Mouse (Mus musculus): ENCODE measurements around the gene Mcm2. TPM values are rescaled to one million over a fixed set of nuclear protein-coding genes. Genes with fewer than 3 reads are reported as not detected.
A peak's percentile ranks its signal among the peaks of the same experiment; 100 is the strongest.

The Mcm2 gene
- polyA plus RNA-seq, 1 experiment from 2014 or later, result 53.6 TPM

DNA sequence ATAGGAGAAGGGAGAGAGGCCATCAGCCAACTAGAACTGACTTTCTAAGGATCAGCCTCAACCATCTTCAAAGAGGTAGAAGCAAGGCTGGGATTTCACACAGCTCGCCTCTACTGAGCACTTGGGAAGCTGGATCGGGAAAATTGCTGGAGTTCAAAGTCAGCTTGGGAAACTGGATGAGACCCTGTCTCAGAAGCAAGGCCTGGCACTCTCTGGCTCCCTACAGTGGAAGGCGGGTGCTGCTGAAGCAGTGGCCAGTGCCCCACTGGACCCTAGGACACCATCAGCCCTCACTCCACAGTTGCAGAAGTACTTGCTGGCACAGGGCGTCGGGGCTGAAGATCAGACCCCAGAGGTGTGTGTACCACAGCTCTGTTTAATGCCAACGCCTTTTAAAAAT, 40.8 kb downstream of the Mcm2 start:
- 0 out of 2 replicates have a peak, but pooled peaks cover 2% of the 10 kb centered on the region for H3K27me3 ChIP-seq (ENCODE audit: insufficient read depth, low read length)
- H3K4me3 ChIP-seq (ENCODE audit: low read depth, low read length), result no peak overlapping the region
- TF ChIP-seq EP300 (IDR thresholded peaks at IDR 0.05; ENCODE audit: low read depth) (no peak), CTCF (IDR thresholded peaks at IDR 0.05; ENCODE audit: low read depth) (no peak)
- ATAC-seq, result no peak
- H3K27ac ChIP-seq (ENCODE audit: low read depth), result no peak overlapping the region
- no peak for DNase-seq
- no peaks in the 10 kb centered on the region for H3K9me3 ChIP-seq (ENCODE audit: low read length)
- H3K4me2 ChIP-seq (ENCODE audit: low read depth, low read length), result no peak overlapping the region
- no peaks in the 10 kb centered on the region for H3K36me3 ChIP-seq (replicated peaks; ENCODE audit: insufficient read depth, low read length)
- H3K4me1 ChIP-seq (ENCODE audit: insufficient read depth), result peaks cover 5% of the 10 kb centered on the region; the same call in 1 of the 2 replicates
- no peak overlapping the region for H3K9ac ChIP-seq (replicated peaks)
- WGBS (ENCODE audit: insufficient replicate concordance), result 74% methylated on average over 6 of the region's 6 CpGs

GRCm38 (mm10) chr6:88857249-88857648, 41.3 kb downstream of the Mcm2 start:
- peaks cover 5% of the 10 kb centered on the region; the same call in 1 of the 2 replicates for H3K4me1 ChIP-seq (ENCODE audit: insufficient read depth)
- TF ChIP-seq CTCF (IDR thresholded peaks at IDR 0.05; ENCODE audit: low read depth) (peak; percentile 41), EP300 (IDR thresholded peaks at IDR 0.05; ENCODE audit: low read depth) (no peak)
- no peaks in the 10 kb centered on the region for H3K9me3 ChIP-seq (ENCODE audit: low read length)
- ATAC-seq (peak; percentile 29; the same call in 1 of the 2 replicates), DNase-seq (no peak)
- H3K4me3 ChIP-seq (ENCODE audit: low read depth, low read length), result no peak overlapping the region
- H3K9ac ChIP-seq (replicated peaks), result peak overlapping the region; percentile 16; the same call in 1 of the 2 replicates
- no peaks in the 10 kb centered on the region for H3K36me3 ChIP-seq (replicated peaks; ENCODE audit: insufficient read depth, low read length)
- WGBS (ENCODE audit: insufficient replicate concordance), result 24% methylated on average over 9 of the region's 9 CpGs
- no peak overlapping the region for H3K27ac ChIP-seq (ENCODE audit: low read depth)
- 0 out of 2 replicates have a peak, but pooled peaks cover 2% of the 10 kb centered on the region for H3K27me3 ChIP-seq (ENCODE audit: insufficient read depth, low read length)
- H3K4me2 ChIP-seq (ENCODE audit: low read depth, low read length), result no peak overlapping the region

- DNase-seq (peak; percentile 73), ATAC-seq (peak; percentile 63)
- Histone ChIP-seq H3K4me2 (ENCODE audit: low read depth, low read length) (no peak overlapping the region), H3K27me3 (ENCODE audit: insufficient read depth, low read length) (0 out of 2 replicates have a peak, but pooled peaks cover 2% of the 10 kb centered on the region), H3K9ac (replicated peaks) (no peak overlapping the region), H3K4me3 (ENCODE audit: low read depth, low read length) (no peak overlapping the region), H3K27ac (ENCODE audit: low read depth) (no peak overlapping the region), H3K9me3 (ENCODE audit: low read length) (no peaks in the 10 kb centered on the region), H3K36me3 (replicated peaks; ENCODE audit: insufficient read depth, low read length) (no peaks in the 10 kb centered on the region), H3K4me1 (ENCODE audit: insufficient read depth) (peaks cover 5% of the 10 kb centered on the region; the same call in 1 of the 2 replicates)
- WGBS (ENCODE audit: insufficient replicate concordance), result 16% methylated on average over 5 of the region's 5 CpGs
- peak; percentile 90 for TF ChIP-seq CTCF (IDR thresholded peaks at IDR 0.05; ENCODE audit: low read depth)
- no peak for TF ChIP-seq EP300 (IDR thresholded peaks at IDR 0.05; ENCODE audit: low read depth)
Observed at GRCm38 (mm10) chr6:88855636-88856035, 42.9 kb downstream of the Mcm2 start.

GRCm38 (mm10) chr6:88854509-88854908, 44.1 kb downstream of the Mcm2 start:
- Histone ChIP-seq H3K27ac (ENCODE audit: low read depth) (no peak overlapping the region), H3K9me3 (ENCODE audit: low read length) (no peaks in the 10 kb centered on the region), H3K4me3 (ENCODE audit: low read depth, low read length) (no peak overlapping the region), H3K27me3 (ENCODE audit: insufficient read depth, low read length) (0 out of 2 replicates have a peak, but pooled peaks cover 2% of the 10 kb centered on the region), H3K4me2 (ENCODE audit: low read depth, low read length) (no peak overlapping the region), H3K4me1 (ENCODE audit: insufficient read depth) (peaks cover 5% of the 10 kb centered on the region; the same call in 1 of the 2 replicates), H3K9ac (replicated peaks) (no peak overlapping the region), H3K36me3 (replicated peaks; ENCODE audit: insufficient read depth, low read length) (no peaks in the 10 kb centered on the region)
- DNase-seq (no peak), ATAC-seq (no peak)
- no peak for TF ChIP-seq CTCF (IDR thresholded peaks at IDR 0.05; ENCODE audit: low read depth)
- no peak for TF ChIP-seq EP300 (IDR thresholded peaks at IDR 0.05; ENCODE audit: low read depth)
- 70% methylated on average over 5 of the region's 5 CpGs for WGBS (ENCODE audit: insufficient replicate concordance)

- Histone ChIP-seq H3K36me3 (replicated peaks; ENCODE audit: insufficient read depth, low read length) (no peaks in the 10 kb centered on the region), H3K4me2 (ENCODE audit: low read depth, low read length) (no peak overlapping the region), H3K27ac (ENCODE audit: low read depth) (no peak overlapping the region), H3K4me3 (ENCODE audit: low read depth, low read length) (no peak overlapping the region), H3K27me3 (ENCODE audit: insufficient read depth, low read length) (no peaks in the 10 kb centered on the region), H3K9me3 (ENCODE audit: low read length) (no peaks in the 10 kb centered on the region), H3K9ac (replicated peaks) (no peak overlapping the region), H3K4me1 (ENCODE audit: insufficient read depth) (no peaks in the 10 kb centered on the region)
- peak; percentile 14; the same call in 1 of the 2 replicates for TF ChIP-seq CTCF (IDR thresholded peaks at IDR 0.05; ENCODE audit: low read depth)
- no peak for TF ChIP-seq EP300 (IDR thresholded peaks at IDR 0.05; ENCODE audit: low read depth)
- WGBS (ENCODE audit: insufficient replicate concordance), result 81% methylated on average over 7 of the region's 7 CpGs
- DNase-seq (no peak), ATAC-seq (no peak)
Observed at GRCm38 (mm10) chr6:88850034-88850433, 48.5 kb downstream of the Mcm2 start.

- Histone ChIP-seq H3K27me3 (ENCODE audit: insufficient read depth, low read length) (no peaks in the 10 kb centered on the region), H3K4me2 (ENCODE audit: low read depth, low read length) (no peak overlapping the region), H3K9me3 (ENCODE audit: low read length) (no peaks in the 10 kb centered on the region), H3K4me3 (ENCODE audit: low read depth, low read length) (no peak overlapping the region), H3K27ac (ENCODE audit: low read depth) (no peak overlapping the region), H3K4me1 (ENCODE audit: insufficient read depth) (no peaks in the 10 kb centered on the region), H3K36me3 (replicated peaks; ENCODE audit: insufficient read depth, low read length) (no peaks in the 10 kb centered on the region), H3K9ac (replicated peaks) (no peak overlapping the region)
- TF ChIP-seq CTCF (IDR thresholded peaks at IDR 0.05; ENCODE audit: low read depth) (peak; percentile 75), EP300 (IDR thresholded peaks at IDR 0.05; ENCODE audit: low read depth) (no peak)
- DNase-seq (peak; percentile 61), ATAC-seq (peak; percentile 40; the same call in 1 of the 2 replicates)
- 48% methylated on average over 4 of the region's 4 CpGs for WGBS (ENCODE audit: insufficient replicate concordance)
Observed at GRCm38 (mm10) chr6:88849270-88849669, 49.3 kb downstream of the Mcm2 start.
